Mouse (Mus musculus): ENCODE results near the gene Rbm25.

GRCm38 (mm10) chr12:83617261-83617660 is 13.8 kb upstream of the Rbm25 start:
- TF ChIP-seq GATA1 (IDR thresholded peaks at IDR 0.05; ENCODE audit: low read length) (no peak), TAL1 (IDR thresholded peaks at IDR 0.05; ENCODE audit: low read length) (no peak)

Data from erythroblast, embryonic 14.5 days (primary cell).